Mouse (Mus musculus) heart, embryonic 11.5 days (tissue): ENCODE results near the gene Ptpn1. TPM values are rescaled to one million over a fixed set of nuclear protein-coding genes. Genes with fewer than 3 reads are reported as not detected.

ENCODE experiments used
- ATAC-seq: fragments of 200-750 bp; cut with Nextera tagmentation; replicated peaks from 2 replicates; pipeline ENCODE4 v1.8.0; 2017; ENCODE audit warnings: moderate library complexity; ENCODE audit not compliant: insufficient number of reproducible peaks, low FRiP score, low TSS enrichment
- H3K27ac ChIP-seq: fragments of 300-500 bp; sonication (generic); 2 replicates; pipeline ENCODE4 v1.5.1; 2014; ENCODE audit warnings: mild to moderate bottlenecking, low read depth, low read length
- H3K27me3 ChIP-seq: fragments of 300-500 bp; sonication (generic); 2 replicates; pipeline ENCODE4 v1.6.1; 2014; ENCODE audit warnings: mild to moderate bottlenecking, low read length, mixed read lengths; ENCODE audit not compliant: control insufficient read depth, insufficient read depth
- H3K36me3 ChIP-seq: fragments of 300-500 bp; sonication (generic); 2 replicates; pipeline ENCODE4 v1.6.1; 2014; ENCODE audit warnings: mild to moderate bottlenecking, low read length, moderate library complexity, mixed read lengths; ENCODE audit not compliant: control insufficient read depth, insufficient read depth
- H3K4me1 ChIP-seq: fragments of 300-500 bp; sonication (generic); 2 replicates; pipeline ENCODE4 v1.6.1; 2014; ENCODE audit warnings: low read length; ENCODE audit not compliant: control insufficient read depth, insufficient read depth
- H3K4me2 ChIP-seq: fragments of 300-500 bp; sonication (generic); 2 replicates; pipeline ENCODE4 v1.6.1; 2014; ENCODE audit warnings: mild to moderate bottlenecking, moderate library complexity
- H3K4me3 ChIP-seq: fragments of 300-500 bp; sonication (generic); 2 replicates; pipeline ENCODE4 v1.5.1; 2014; ENCODE audit warnings: low read depth, low read length
- H3K9ac ChIP-seq: fragments of 300-500 bp; sonication (generic); 2 replicates; pipeline ENCODE4 v1.6.1; 2014; ENCODE audit warnings: mild to moderate bottlenecking, low read depth, low read length, moderate library complexity
- H3K9me3 ChIP-seq: fragments of 300-500 bp; sonication (generic); replicated peaks from 2 replicates; pipeline ENCODE4 v1.6.1; 2016; ENCODE audit warnings: low read length; ENCODE audit not compliant: control insufficient read depth
- WGBS: fragments of 180-500 bp; shearing (Covaris S2); extraction: QIAGEN DNeasy Blood & Tissue Kit; methylation state at CpG from one replicate; pipeline ENCODE4 v1.1.7; 2014; ENCODE audit not compliant: insufficient replicate concordance; 5-methylcytosine and 5-hydroxymethylcytosine counted together
- polyA plus RNA-seq: library from polyadenylated mRNA; unstranded; fragments of >200 nt; fragmentation: Nextera tagmentation; extraction: Ambion mirVana; gene quantifications from 2 replicates; pipeline ENCODE4 v1.2.1, GENCODE M21; 2014

Gene Ptpn1
- polyA plus RNA-seq, 1 experiment from 2014 or later, result 46.7 TPM

GRCm38 (mm10) chr2:167953819-167954218 is 22.0 kb downstream of the Ptpn1 start:
- WGBS, result 75% methylated on average over 10 of the region's 10 CpGs
- H3K4me2 ChIP-seq, result no peak overlapping the region
- H3K27me3 ChIP-seq, result no peaks in the 10 kb centered on the region
- no peak overlapping the region for H3K9ac ChIP-seq
- H3K4me3 ChIP-seq, result no peak overlapping the region
- no peak for ATAC-seq
- H3K4me1 ChIP-seq, result peaks cover 32% of the 10 kb centered on the region
- H3K9me3 ChIP-seq, result no peaks in the 10 kb centered on the region
- H3K27ac ChIP-seq, result no peak overlapping the region
- no peaks in the 10 kb centered on the region for H3K36me3 ChIP-seq

GRCm38 (mm10) chr2:167954928-167955327 is 23.1 kb downstream of the Ptpn1 start:
- Histone ChIP-seq H3K36me3 (no peaks in the 10 kb centered on the region), H3K9me3 (no peaks in the 10 kb centered on the region), H3K27me3 (no peaks in the 10 kb centered on the region), H3K9ac (no peak overlapping the region), H3K4me1 (peaks cover 31% of the 10 kb centered on the region), H3K4me2 (no peak overlapping the region), H3K27ac (no peak overlapping the region), H3K4me3 (no peak overlapping the region)
- ATAC-seq, result no peak
- 73% methylated on average over 7 of the region's 7 CpGs for WGBS

- peaks cover 44% of the 10 kb centered on the region for H3K4me1 ChIP-seq
Observed at GRCm38 (mm10) chr2:167957539-167957938, 25.7 kb downstream of the Ptpn1 start.

GRCm38 (mm10) chr2:167958082-167958788 is 26.4 kb downstream of the Ptpn1 start:
- Histone ChIP-seq H3K27me3 (no peaks in the 10 kb centered on the region), H3K4me3 (no peak overlapping the region), H3K9me3 (no peaks in the 10 kb centered on the region), H3K4me2 (no peak overlapping the region), H3K9ac (no peak overlapping the region), H3K36me3 (no peaks in the 10 kb centered on the region; the same call in 1 of the 2 replicates), H3K27ac (peak overlapping the region; percentile 8), H3K4me1 (peaks cover 51% of the 10 kb centered on the region)
- WGBS, result 40% methylated on average over 5 of the region's 5 CpGs
- ATAC-seq, result no peak

More at GRCm38 (mm10) chr2:167957539-167957938, 25.7 kb downstream of the Ptpn1 start:
- Histone ChIP-seq H3K36me3 (no peaks in the 10 kb centered on the region), H3K4me3 (no peak overlapping the region), H3K9me3 (no peaks in the 10 kb centered on the region), H3K9ac (no peak overlapping the region), H3K27me3 (no peaks in the 10 kb centered on the region), H3K4me2 (no peak overlapping the region), H3K27ac (0 out of 2 replicates have a peak overlapping the region, but pooled peaks have one; percentile 8)
- 94% methylated on average over 1 of the region's 1 CpGs for WGBS
- ATAC-seq, result no peak

GRCm38 (mm10) chr2:167958843-167959242 is 27.0 kb downstream of the Ptpn1 start:
- peaks cover 52% of the 10 kb centered on the region for H3K4me1 ChIP-seq
- H3K4me3 ChIP-seq, result no peak overlapping the region
- H3K27ac ChIP-seq, result peak overlapping the region; percentile 18
- no peak overlapping the region for H3K9ac ChIP-seq
- H3K4me2 ChIP-seq, result 0 out of 2 replicates have a peak overlapping the region, but pooled peaks have one; percentile 4
- H3K9me3 ChIP-seq, result no peaks in the 10 kb centered on the region
- no peaks in the 10 kb centered on the region for H3K27me3 ChIP-seq
- H3K36me3 ChIP-seq, result no peaks in the 10 kb centered on the region; the same call in 1 of the 2 replicates
- 48% methylated on average over 4 of the region's 4 CpGs for WGBS
- no peak for ATAC-seq

GRCm38 (mm10) chr2:167959384-167959911 is 27.6 kb downstream of the Ptpn1 start:
- peak overlapping the region; percentile 18; the same call in 1 of the 2 replicates for H3K27ac ChIP-seq
- no peak overlapping the region for H3K4me3 ChIP-seq
- H3K4me1 ChIP-seq, result peaks cover 54% of the 10 kb centered on the region
- H3K9ac ChIP-seq, result no peak overlapping the region
- H3K27me3 ChIP-seq, result no peaks in the 10 kb centered on the region
- 0 out of 2 replicates have a peak overlapping the region, but pooled peaks have one; percentile 4 for H3K4me2 ChIP-seq
- H3K9me3 ChIP-seq, result no peaks in the 10 kb centered on the region
- H3K36me3 ChIP-seq, result no peaks in the 10 kb centered on the region; the same call in 1 of the 2 replicates
- no peak for ATAC-seq
- WGBS, result 49% methylated on average over 4 of the region's 4 CpGs

- ATAC-seq, result no peak
- H3K27ac ChIP-seq, result 0 out of 2 replicates have a peak overlapping the region, but pooled peaks have one; percentile 18
Observed at GRCm38 (mm10) chr2:167959996-167960395, 28.1 kb downstream of the Ptpn1 start.

GRCm38 (mm10) chr2:167960584-167960983 is 28.7 kb downstream of the Ptpn1 start:
- no peaks in the 10 kb centered on the region for H3K27me3 ChIP-seq
- no peak overlapping the region for H3K27ac ChIP-seq
- H3K9me3 ChIP-seq, result no peaks in the 10 kb centered on the region
- H3K4me2 ChIP-seq, result no peak overlapping the region
- 80% methylated on average over 8 of the region's 8 CpGs for WGBS
- H3K9ac ChIP-seq, result no peak overlapping the region; the same call in 1 of the 2 replicates
- no peak for ATAC-seq
- H3K4me3 ChIP-seq, result no peak overlapping the region
- H3K4me1 ChIP-seq, result peaks cover 54% of the 10 kb centered on the region
- H3K36me3 ChIP-seq, result no peaks in the 10 kb centered on the region; the same call in none of the 2 replicates

More at GRCm38 (mm10) chr2:167959996-167960395, 28.1 kb downstream of the Ptpn1 start:
- Histone ChIP-seq H3K36me3 (no peaks in the 10 kb centered on the region; the same call in none of the 2 replicates), H3K4me1 (peaks cover 54% of the 10 kb centered on the region), H3K4me2 (no peak overlapping the region), H3K4me3 (no peak overlapping the region), H3K9me3 (no peaks in the 10 kb centered on the region), H3K9ac (no peak overlapping the region; the same call in 1 of the 2 replicates), H3K27me3 (no peaks in the 10 kb centered on the region)
- WGBS, result 36% methylated on average over 7 of the region's 7 CpGs
